Mouse (Mus musculus) liver, adult 2 months (tissue): ENCODE measurements around the gene Ceacam20. TPM values are rescaled to one million over a fixed set of nuclear protein-coding genes. Genes with fewer than 3 reads are reported as not detected.
"Not testable (repeated sequence)": the region's sequence is repeated elsewhere in the genome, so short reads cannot be mapped to it uniquely, and the experiment has no call there.

Source experiments
- DNase-seq: peaks from one replicate; pipeline ENCODE4 v3.0.0-alpha.2; 2011; ENCODE audit warnings: low read depth, low spot score; ENCODE audit errors: extremely low read depth
- H3K27ac ChIP-seq: fragments of 200-500 bp; replicated peaks from 2 replicates; pipeline ENCODE4 v1.5.1; 2012; ENCODE audit warnings: low read depth, mild to moderate bottlenecking, control low read depth, inconsistent platforms, low read length; ENCODE audit not compliant: insufficient read depth
- H3K27me3 ChIP-seq: fragments of 200-500 bp; 2 replicates; pipeline ENCODE4 v1.6.1; 2012; ENCODE audit warnings: mild to moderate bottlenecking, moderate library complexity, low read length, inconsistent platforms; ENCODE audit not compliant: control insufficient read depth, insufficient read depth
- H3K36me3 ChIP-seq: fragments of 200-500 bp; 2 replicates; pipeline ENCODE4 v1.6.1; 2012; ENCODE audit warnings: low read length, inconsistent platforms; ENCODE audit not compliant: control insufficient read depth, insufficient read depth
- H3K4me1 ChIP-seq: fragments of 200-500 bp; 2 replicates; pipeline ENCODE4 v1.6.1; 2011; ENCODE audit warnings: low read length; ENCODE audit not compliant: control insufficient read depth, insufficient read depth
- H3K4me3 ChIP-seq: fragments of 200-500 bp; 2 replicates; pipeline ENCODE4 v1.5.1; 2011; ENCODE audit warnings: low read depth, mild to moderate bottlenecking, control low read depth, low read length, moderate library complexity; ENCODE audit not compliant: insufficient read depth
- H3K79me2 ChIP-seq: fragments of 200-500 bp; 2 replicates; pipeline ENCODE4 v1.6.1; 2012; ENCODE audit warnings: inconsistent platforms, mild to moderate bottlenecking, low read length, moderate library complexity; ENCODE audit not compliant: control insufficient read depth, insufficient read depth
- H3K9ac ChIP-seq: fragments of 200-500 bp; 2 replicates; pipeline ENCODE4 v1.6.1; 2012; ENCODE audit warnings: low read depth, mild to moderate bottlenecking, control low read depth, inconsistent platforms, low read length
- CTCF ChIP-seq: fragments of 200-500 bp; IDR thresholded peaks from 2 replicates; pipeline ENCODE4 v1.5.1; 2011; ENCODE audit warnings: low read depth, low read length, control low read depth
- POLR2A ChIP-seq: fragments of 200-500 bp; IDR thresholded peaks from 2 replicates; pipeline ENCODE4 v1.6.1; 2011; ENCODE audit warnings: low read length, control low read depth; ENCODE audit not compliant: insufficient read depth; ENCODE audit errors: extremely low read depth
- WGBS: fragments of 180-500 bp; shearing (Covaris S2); methylation state at CpG from one replicate; pipeline ENCODE4 v1.1.7; 2018; 5-methylcytosine and 5-hydroxymethylcytosine counted together
- polyA plus RNA-seq: library from polyadenylated mRNA; depleted of rRNA; stranded (reverse); fragments of >200 nt; gene quantifications from 2 replicates; pipeline ENCODE4 v1.2.3, GENCODE M21; 2012
- total RNA-seq: library from RNA; depleted of rRNA; stranded (reverse); fragments of >200 nt; gene quantifications from 2 replicates; pipeline ENCODE4 v1.2.3, GENCODE M21; 2014

Ceacam20 gene
- total and polyA plus RNA-seq, 2 experiments, result not detected

- DNase-seq, result peak; percentile 29
- H3K79me2 ChIP-seq, result no peaks in the 10 kb centered on the region
- 58% methylated on average over 2 of the region's 2 CpGs for WGBS
These were observed 38.2 kb upstream of the Ceacam20 start for GRCm38 (mm10) chr7:19926849-19927480.

GRCm38 (mm10) chr7:19928486-19928885 is 36.7 kb upstream of the Ceacam20 start:
- no peak for DNase-seq
- Histone ChIP-seq H3K27ac (peak overlapping the region; percentile 66), H3K79me2 (no peaks in the 10 kb centered on the region), H3K4me3 (no peak overlapping the region), H3K9ac (no peak overlapping the region), H3K4me1 (peaks cover 8% of the 10 kb centered on the region; the same call in 1 of the 2 replicates), H3K27me3 (no peaks in the 10 kb centered on the region), H3K36me3 (no peaks in the 10 kb centered on the region)
- TF ChIP-seq POLR2A (no peak), CTCF (no peak)
- WGBS, result 78% methylated on average over 5 of the region's 5 CpGs

More at GRCm38 (mm10) chr7:19926849-19927480, 38.2 kb upstream of the Ceacam20 start:
- Histone ChIP-seq H3K9ac (no peak overlapping the region), H3K4me3 (no peak overlapping the region), H3K36me3 (no peaks in the 10 kb centered on the region), H3K27ac (peak overlapping the region; percentile 63), H3K27me3 (no peaks in the 10 kb centered on the region), H3K4me1 (peaks cover 8% of the 10 kb centered on the region; the same call in 1 of the 2 replicates)
- TF ChIP-seq CTCF, result no peak
- TF ChIP-seq POLR2A, result no peak

- 86% methylated on average over 6 of the region's 6 CpGs for WGBS
- not testable (repeated sequence) for DNase-seq, H3K79me2 ChIP-seq, H3K36me3 ChIP-seq, H3K9ac ChIP-seq, H3K27me3 ChIP-seq, H3K27ac ChIP-seq, H3K4me3 ChIP-seq, H3K4me1 ChIP-seq
These were observed 34.7 kb upstream of the Ceacam20 start for GRCm38 (mm10) chr7:19930481-19930880.

GRCm38 (mm10) chr7:19932133-19932876 is 32.9 kb upstream of the Ceacam20 start:
- no peak overlapping the region for H3K4me3 ChIP-seq
- H3K79me2 ChIP-seq, result no peaks in the 10 kb centered on the region
- no peak overlapping the region for H3K27ac ChIP-seq
- H3K9ac ChIP-seq, result no peak overlapping the region
- no peaks in the 10 kb centered on the region for H3K36me3 ChIP-seq
- no peak for TF ChIP-seq POLR2A
- 0 out of 2 replicates have a peak, but pooled peaks cover 3% of the 10 kb centered on the region for H3K4me1 ChIP-seq
- H3K27me3 ChIP-seq, result no peaks in the 10 kb centered on the region
- 29% methylated on average over 13 of the region's 13 CpGs for WGBS
- no peak for DNase-seq

GRCm38 (mm10) chr7:19932877-19933809 is 32.1 kb upstream of the Ceacam20 start:
- Histone ChIP-seq H3K4me3 (no peak overlapping the region), H3K4me1 (0 out of 2 replicates have a peak, but pooled peaks cover 2% of the 10 kb centered on the region), H3K27me3 (no peaks in the 10 kb centered on the region), H3K79me2 (no peaks in the 10 kb centered on the region), H3K36me3 (no peaks in the 10 kb centered on the region), H3K27ac (0 out of 2 replicates have a peak overlapping the region, but pooled peaks have one; percentile 11), H3K9ac (no peak overlapping the region)
- DNase-seq, result peak; percentile 70
- WGBS, result 18% methylated on average over 21 of the region's 21 CpGs
- no peak for TF ChIP-seq POLR2A
- no peak for TF ChIP-seq CTCF
